Mouse (Mus musculus): ENCODE data around the gene Unk. TPM values are rescaled to one million over a fixed set of nuclear protein-coding genes. Genes with fewer than 3 reads are reported as not detected.

Unk gene
- polyA plus RNA-seq (2014; fragmentation: Nextera tagmentation; extraction: Ambion mirVana) = 39.5 and 44.4 TPM in 2 replicates

DNA sequence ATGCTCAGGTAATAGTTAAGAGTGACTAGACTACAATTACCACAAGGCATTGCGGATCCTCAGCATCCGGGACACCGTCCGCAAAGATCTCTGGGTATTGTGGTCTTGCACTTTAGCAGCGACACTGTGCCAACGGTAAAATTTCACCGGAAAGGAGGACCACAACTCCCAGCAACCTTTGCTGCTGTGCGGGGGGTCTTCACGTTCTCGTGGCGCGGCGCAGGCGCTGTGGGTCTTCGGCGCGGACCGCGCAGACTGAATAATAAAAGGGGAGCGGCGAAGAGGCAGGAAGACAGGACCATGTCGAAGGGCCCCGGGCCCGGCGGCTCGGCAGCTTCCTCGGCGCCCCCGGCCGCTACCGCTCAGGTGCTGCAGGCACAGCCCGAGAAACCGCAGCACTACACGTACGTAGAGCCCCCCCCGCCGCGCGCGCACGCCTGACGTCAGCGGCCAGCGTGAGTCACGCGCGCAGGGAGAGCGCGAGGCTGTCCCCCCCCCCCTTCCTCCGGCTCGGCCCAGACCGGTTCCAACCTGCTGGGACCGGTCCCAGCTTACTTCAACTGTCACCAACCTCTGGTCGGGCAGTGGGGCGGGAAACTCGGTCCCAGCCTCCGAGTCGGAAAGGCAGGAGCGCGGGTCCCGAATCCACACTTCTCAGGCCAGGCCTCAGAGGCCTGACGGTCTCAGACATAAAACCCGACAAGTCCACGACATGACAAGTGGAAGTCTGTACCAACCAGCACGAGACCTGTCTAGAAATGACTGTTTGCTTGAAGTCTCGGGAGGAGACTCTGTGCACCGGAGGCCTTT lies at the start of gene Unk:
Unk (plus strand) TSS at position 235 of the 810 bp plus-strand sequence.
- under 1% methylated on average over 67 of the region's 67 CpGs for WGBS
- H3K4me1 ChIP-seq (ENCODE audit: insufficient read depth) = no peaks in the 10 kb centered on the region
- ATAC-seq (ENCODE audit: insufficient read depth) = peak; percentile 94

GRCm38 (mm10) chr11:115982472-115982871 lies 47.6 kb upstream of the Unk start:
- H3K27me3 ChIP-seq (ENCODE audit: insufficient read depth, low read length) = peaks cover 3% of the 10 kb centered on the region; the same call in 1 of the 2 replicates
- H3K4me3 ChIP-seq (ENCODE audit: low read depth, low read length) = no peak overlapping the region
- no peaks in the 10 kb centered on the region for H3K4me1 ChIP-seq (ENCODE audit: insufficient read depth)
- WGBS = 83% methylated on average over 15 of the region's 15 CpGs
- H3K36me3 ChIP-seq (ENCODE audit: insufficient read depth) = no peaks in the 10 kb centered on the region
- no peak overlapping the region for H3K27ac ChIP-seq (ENCODE audit: low read depth)
- H3K4me2 ChIP-seq = no peak overlapping the region
- TF ChIP-seq CTCF (IDR thresholded peaks at IDR 0.05; ENCODE audit: low read depth) = no peak
- H3K9ac ChIP-seq = no peak overlapping the region
- ATAC-seq (ENCODE audit: insufficient read depth) (no peak), DNase-seq (no peak)
- H3K9me3 ChIP-seq (ENCODE audit: low read depth, low read length) = no peaks in the 10 kb centered on the region

More for the DNA sequence above, at the start of gene Unk:
- peak within 1 kb of the TSS; percentile 76 for H3K4me3 ChIP-seq (ENCODE audit: low read depth, low read length)
- TF ChIP-seq CTCF (IDR thresholded peaks at IDR 0.05; ENCODE audit: low read depth) = no peak
- peaks cover 7% of the 10 kb centered on the region for H3K36me3 ChIP-seq (ENCODE audit: insufficient read depth)
- DNase-seq = peak; percentile 100
- peak within 1 kb of the TSS; percentile 79 for H3K4me2 ChIP-seq
- H3K9ac ChIP-seq = peak within 1 kb of the TSS; percentile 95
- H3K27ac ChIP-seq (ENCODE audit: low read depth) = peak within 1 kb of the TSS; percentile 99
- no peaks in the 10 kb centered on the region for H3K9me3 ChIP-seq (ENCODE audit: low read depth, low read length)
- no peaks in the 10 kb centered on the region for H3K27me3 ChIP-seq (ENCODE audit: insufficient read depth, low read length)

GRCm38 (mm10) chr11:115983291-115983690 lies 46.8 kb upstream of the Unk start:
- no peak for TF ChIP-seq CTCF (IDR thresholded peaks at IDR 0.05; ENCODE audit: low read depth)
- no peak overlapping the region for H3K27ac ChIP-seq (ENCODE audit: low read depth)
- H3K4me1 ChIP-seq (ENCODE audit: insufficient read depth) = no peaks in the 10 kb centered on the region

GRCm38 (mm10) chr11:115989686-115990085 lies 40.4 kb upstream of the Unk start:
- DNase-seq (no peak), ATAC-seq (ENCODE audit: insufficient read depth) (no peak)
- H3K36me3 ChIP-seq (ENCODE audit: insufficient read depth) = no peaks in the 10 kb centered on the region
- peak overlapping the region; percentile 35 for H3K4me2 ChIP-seq
- H3K27me3 ChIP-seq (ENCODE audit: insufficient read depth, low read length) = no peaks in the 10 kb centered on the region
- 0 out of 2 replicates have a peak overlapping the region, but pooled peaks have one; percentile 2 for H3K4me3 ChIP-seq (ENCODE audit: low read depth, low read length)
- 27% methylated on average over 12 of the region's 15 CpGs for WGBS
- TF ChIP-seq CTCF (IDR thresholded peaks at IDR 0.05; ENCODE audit: low read depth) = no peak
- no peaks in the 10 kb centered on the region for H3K4me1 ChIP-seq (ENCODE audit: insufficient read depth)
- H3K9me3 ChIP-seq (ENCODE audit: low read depth, low read length) = no peaks in the 10 kb centered on the region
- H3K9ac ChIP-seq = no peak overlapping the region
- H3K27ac ChIP-seq (ENCODE audit: low read depth) = no peak overlapping the region

More at GRCm38 (mm10) chr11:115983291-115983690, 46.8 kb upstream of the Unk start:
- Histone ChIP-seq H3K9ac (no peak overlapping the region), H3K4me3 (ENCODE audit: low read depth, low read length) (no peak overlapping the region), H3K4me2 (no peak overlapping the region), H3K9me3 (ENCODE audit: low read depth, low read length) (no peaks in the 10 kb centered on the region), H3K27me3 (ENCODE audit: insufficient read depth, low read length) (no peaks in the 10 kb centered on the region), H3K36me3 (ENCODE audit: insufficient read depth) (no peaks in the 10 kb centered on the region)
- ATAC-seq (ENCODE audit: insufficient read depth) (no peak), DNase-seq (no peak)
- WGBS = 75% methylated on average over 8 of the region's 8 CpGs

DNA sequence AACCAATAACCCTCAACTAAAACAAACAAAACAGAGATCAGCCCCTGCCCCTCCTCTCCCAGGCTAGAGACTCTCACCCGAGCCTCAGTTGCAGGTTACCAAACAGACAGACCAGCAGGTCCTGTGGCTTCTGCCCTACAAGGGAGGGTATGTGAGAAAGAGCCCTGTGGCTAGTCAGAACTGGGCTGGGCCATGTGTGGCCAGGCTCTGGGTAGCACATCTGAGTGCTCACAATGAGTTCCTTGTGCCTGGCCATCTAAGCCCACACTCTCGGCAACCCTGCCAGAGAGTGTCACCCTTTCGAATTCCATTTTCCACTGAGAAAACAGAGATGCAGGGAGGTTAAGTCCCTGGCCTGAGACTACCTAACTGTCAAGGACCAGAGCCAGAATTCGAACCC lies 38.0 kb upstream of the Unk start:
- no peak for ATAC-seq (ENCODE audit: insufficient read depth)

DNA sequence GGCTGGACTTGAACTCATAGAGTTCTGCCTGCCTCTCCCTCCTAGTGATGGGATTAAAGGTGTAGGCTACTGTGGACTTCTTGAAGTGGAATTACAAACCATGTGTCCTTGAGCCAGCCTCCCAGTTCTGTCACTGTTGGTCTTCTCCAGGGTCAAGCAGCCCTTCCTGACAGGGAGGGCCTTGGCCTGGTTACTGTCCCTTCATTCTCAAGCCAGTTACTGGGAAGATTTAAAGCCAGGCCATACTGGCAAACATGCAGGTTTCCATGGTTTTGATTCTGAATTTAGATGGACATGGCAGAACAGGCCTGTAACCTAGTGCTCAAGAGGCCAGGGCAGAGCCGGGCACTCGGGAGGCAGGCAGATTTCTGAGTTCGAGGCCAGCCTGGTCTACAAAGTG lies 34.9 kb upstream of the Unk start:
- Histone ChIP-seq H3K9ac (no peak overlapping the region), H3K27me3 (ENCODE audit: insufficient read depth, low read length) (no peaks in the 10 kb centered on the region), H3K4me2 (no peak overlapping the region), H3K36me3 (ENCODE audit: insufficient read depth) (no peaks in the 10 kb centered on the region), H3K9me3 (ENCODE audit: low read depth, low read length) (no peaks in the 10 kb centered on the region), H3K4me1 (ENCODE audit: insufficient read depth) (no peaks in the 10 kb centered on the region), H3K27ac (ENCODE audit: low read depth) (no peak overlapping the region), H3K4me3 (ENCODE audit: low read depth, low read length) (no peak overlapping the region)
- ATAC-seq (ENCODE audit: insufficient read depth) (no peak), DNase-seq (no peak)
- no peak for TF ChIP-seq CTCF (IDR thresholded peaks at IDR 0.05; ENCODE audit: low read depth)
- WGBS = 83% methylated on average over 3 of the region's 3 CpGs

More for the DNA sequence above, 38.0 kb upstream of the Unk start:
- Histone ChIP-seq H3K4me3 (ENCODE audit: low read depth, low read length) (no peak overlapping the region), H3K9ac (no peak overlapping the region), H3K27me3 (ENCODE audit: insufficient read depth, low read length) (no peaks in the 10 kb centered on the region), H3K4me1 (ENCODE audit: insufficient read depth) (no peaks in the 10 kb centered on the region), H3K9me3 (ENCODE audit: low read depth, low read length) (no peaks in the 10 kb centered on the region), H3K36me3 (ENCODE audit: insufficient read depth) (no peaks in the 10 kb centered on the region), H3K27ac (ENCODE audit: low read depth) (no peak overlapping the region), H3K4me2 (no peak overlapping the region)
- WGBS = 47% methylated on average over 4 of the region's 4 CpGs
- DNase-seq = no peak
- TF ChIP-seq CTCF (IDR thresholded peaks at IDR 0.05; ENCODE audit: low read depth) = no peak

- H3K4me3 ChIP-seq (ENCODE audit: low read depth, low read length) = no peak overlapping the region
- 66% methylated on average over 4 of the region's 4 CpGs for WGBS
- no peak for DNase-seq
- H3K4me2 ChIP-seq = no peak overlapping the region
- no peaks in the 10 kb centered on the region for H3K36me3 ChIP-seq (ENCODE audit: insufficient read depth)
- no peaks in the 10 kb centered on the region for H3K4me1 ChIP-seq (ENCODE audit: insufficient read depth)
- ATAC-seq (ENCODE audit: insufficient read depth) = no peak
- H3K27ac ChIP-seq (ENCODE audit: low read depth) = no peak overlapping the region
- no peak for TF ChIP-seq CTCF (IDR thresholded peaks at IDR 0.05; ENCODE audit: low read depth)
- no peak overlapping the region for H3K9ac ChIP-seq
- H3K9me3 ChIP-seq (ENCODE audit: low read depth, low read length) = no peaks in the 10 kb centered on the region
- no peaks in the 10 kb centered on the region for H3K27me3 ChIP-seq (ENCODE audit: insufficient read depth, low read length)
Observed at GRCm38 (mm10) chr11:115997047-115997446, 33.1 kb upstream of the Unk start.
